In the genomic region with DNA sequence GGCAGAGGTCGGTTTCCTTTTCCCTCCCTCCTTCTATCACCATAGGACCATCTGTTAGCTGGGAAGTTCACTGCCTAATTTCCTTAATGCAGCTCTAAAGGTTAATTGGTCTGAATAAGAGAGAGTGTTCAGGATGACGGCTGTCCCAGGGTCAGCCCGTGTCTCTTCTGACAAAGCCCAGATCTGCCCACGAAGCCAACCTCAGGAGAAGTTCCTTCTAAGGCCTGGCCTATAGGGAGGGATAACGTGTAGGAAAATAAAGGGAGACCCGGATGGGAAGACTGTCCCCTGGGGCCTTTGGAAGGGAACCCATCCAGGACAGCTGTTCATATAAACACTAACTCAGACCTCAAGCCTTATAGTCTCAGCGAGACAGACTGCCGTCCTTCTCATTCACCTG, we compare ENCODE assay signal across 11 mouse cellular contexts. TPM values are rescaled to one million over a fixed set of nuclear protein-coding genes. Genes with fewer than 3 reads are reported as not detected.
"Had no signal": no experiment of that assay in that cellular context is flagged by ENCODE, and none has a peak within 500 bp of the region (broad histone marks: within the 10 kb centered on the region; RNA-seq: fewer than 3 reads in every experiment).

No protein-coding gene starts in this region.

- H3K4me3 ChIP-seq: layer of hippocampus, adult 2 months; liver, embryonic 12.5 days; lung, embryonic 15.5 days; megakaryocyte, embryonic 14.5 days; midbrain, embryonic 12.5 days had no signal

- H3K4me2 ChIP-seq: liver, embryonic 12.5 days; lung, embryonic 15.5 days; midbrain, embryonic 12.5 days had no signal

- H3K9me3 ChIP-seq: liver, embryonic 12.5 days; lung, embryonic 15.5 days; megakaryocyte, embryonic 14.5 days; midbrain, embryonic 12.5 days had no signal

- H3K27ac ChIP-seq: layer of hippocampus, adult 2 months; liver, embryonic 12.5 days; lung, embryonic 15.5 days; macrophage; midbrain, embryonic 12.5 days; stomach, postnatal 0 days had no signal

- H3K4me1 ChIP-seq: liver, embryonic 12.5 days; lung, embryonic 15.5 days; megakaryocyte, embryonic 14.5 days had no signal

- DNase-seq: kidney, adult 9 months; kidney, postnatal 10 days; kidney, postnatal 4 days; lung, postnatal 14 days had no signal

- H3K36me3 ChIP-seq: liver, embryonic 12.5 days; lung, embryonic 15.5 days had no signal

- H3K27me3 ChIP-seq: lung, embryonic 15.5 days; midbrain, embryonic 12.5 days had no signal

- H3K9ac ChIP-seq: liver, embryonic 12.5 days; lung, embryonic 15.5 days; midbrain, embryonic 12.5 days had no signal

- ATAC-seq: liver, embryonic 12.5 days had no signal

RNA-seq across cellular contexts. Expression of a gene that starts 29.8 kb away (rescaled TPM):
- polyA plus RNA-seq: macrophage had no signal
